Mouse (Mus musculus) liver, embryonic 14.5 days (tissue): ENCODE results near the gene Olfr56. TPM values are rescaled to one million over a fixed set of nuclear protein-coding genes. Genes with fewer than 3 reads are reported as not detected.
A peak's percentile ranks its signal among the peaks of the same experiment; 100 is the strongest.
"Not testable (repeated sequence)": the region's sequence is repeated elsewhere in the genome, so short reads cannot be mapped to it uniquely, and the experiment has no call there.

Experiments used
- ATAC-seq: fragments of 200-750 bp; cut with Nextera tagmentation; 2 replicates; pipeline ENCODE4 v1.8.0; 2017; ENCODE audit warnings: moderate number of reproducible peaks, mild to moderate bottlenecking, moderate library complexity; ENCODE audit not compliant: insufficient read depth
- DNase-seq, 3 experiments: peaks; one replicate each; pipeline ENCODE4 v3.0.0-alpha.2; 2012 to 2013; ENCODE audit warnings: low read depth in 3 of 3, low spot score in 3 of 3
- H3K27ac ChIP-seq: fragments of 300-500 bp; sonication (generic); 2 replicates; pipeline ENCODE4 v1.5.1; 2014; ENCODE audit warnings: moderate library complexity, mild to moderate bottlenecking, control low read depth, inconsistent platforms
- H3K27me3 ChIP-seq: fragments of 300-500 bp; sonication (generic); 2 replicates; pipeline ENCODE4 v1.6.1; 2014; ENCODE audit warnings: mild to moderate bottlenecking, low read length, moderate library complexity; ENCODE audit not compliant: control insufficient read depth, insufficient read depth
- H3K36me3 ChIP-seq: fragments of 300-500 bp; sonication (generic); replicated peaks from 2 replicates; pipeline ENCODE4 v1.6.1; 2014; ENCODE audit warnings: low read depth; ENCODE audit not compliant: control insufficient read depth, insufficient read depth
- H3K4me1 ChIP-seq, 2 experiments: fragments of 200-500 bp in 1 of 2; fragments of 300-500 bp in 1 of 2; sonication (generic) in 1 of 2; replicated peaks; 2 replicates each; pipeline ENCODE4 v1.6.1; 2012 to 2014; ENCODE audit warnings: antibody characterized with exemption in 1 of 2, inconsistent platforms in 1 of 2, low read length in 1 of 2; ENCODE audit not compliant: control insufficient read depth in 2 of 2, insufficient read depth in 2 of 2
- H3K4me2 ChIP-seq: fragments of 300-500 bp; sonication (generic); 2 replicates; pipeline ENCODE4 v1.6.1; 2014; ENCODE audit warnings: low read depth, mild to moderate bottlenecking, control low read depth, moderate library complexity
- H3K4me3 ChIP-seq, 2 experiments: fragments of 200-500 bp in 1 of 2; fragments of 300-500 bp in 1 of 2; sonication (generic) in 1 of 2; 2 replicates each; pipeline ENCODE4 v1.5.1; 2012 to 2014; ENCODE audit warnings: low read depth in 2 of 2, low read length in 2 of 2, mild to moderate bottlenecking in 2 of 2, control low read depth in 1 of 2, inconsistent platforms in 1 of 2, moderate library complexity in 1 of 2; ENCODE audit not compliant: insufficient read depth in 1 of 2
- H3K9ac ChIP-seq: fragments of 300-500 bp; sonication (generic); replicated peaks from 2 replicates; pipeline ENCODE4 v1.6.1; 2014; ENCODE audit warnings: mild to moderate bottlenecking, control low read depth, moderate library complexity
- H3K9me3 ChIP-seq: fragments of 300-500 bp; sonication (generic); 2 replicates; pipeline ENCODE4 v1.6.1; 2016; ENCODE audit warnings: low read length, mixed read lengths; ENCODE audit not compliant: control insufficient read depth
- CTCF ChIP-seq: IDR thresholded peaks from 2 replicates; pipeline ENCODE4 v1.5.1; 2016; ENCODE audit warnings: antibody characterized with exemption, low read depth, control low read depth
- EP300 ChIP-seq: IDR thresholded peaks from 2 replicates; pipeline ENCODE4 v1.6.1; 2016; ENCODE audit warnings: antibody characterized with exemption, low read depth
- WGBS: fragments of 180-500 bp; shearing (Covaris S2); extraction: QIAGEN DNeasy Blood & Tissue Kit; methylation state at CpG from one replicate; pipeline ENCODE4 v1.1.7; 2014; ENCODE audit not compliant: insufficient replicate concordance; 5-methylcytosine and 5-hydroxymethylcytosine counted together
- polyA plus RNA-seq, 2 experiments: library from polyadenylated mRNA; depleted of rRNA in 1 of 2; stranded (reverse) in 1 of 2; unstranded in 1 of 2; fragments of >200 nt; fragmentation: Nextera tagmentation in 1 of 2; extraction: Ambion mirVana in 1 of 2; gene quantifications; 2 replicates each; pipeline versions ENCODE4 v1.2.1 to v1.2.3; 2012 to 2014

The Olfr56 gene
- polyA plus RNA-seq, 2 experiments = 0.10 TPM; not detected in 1

DNA sequence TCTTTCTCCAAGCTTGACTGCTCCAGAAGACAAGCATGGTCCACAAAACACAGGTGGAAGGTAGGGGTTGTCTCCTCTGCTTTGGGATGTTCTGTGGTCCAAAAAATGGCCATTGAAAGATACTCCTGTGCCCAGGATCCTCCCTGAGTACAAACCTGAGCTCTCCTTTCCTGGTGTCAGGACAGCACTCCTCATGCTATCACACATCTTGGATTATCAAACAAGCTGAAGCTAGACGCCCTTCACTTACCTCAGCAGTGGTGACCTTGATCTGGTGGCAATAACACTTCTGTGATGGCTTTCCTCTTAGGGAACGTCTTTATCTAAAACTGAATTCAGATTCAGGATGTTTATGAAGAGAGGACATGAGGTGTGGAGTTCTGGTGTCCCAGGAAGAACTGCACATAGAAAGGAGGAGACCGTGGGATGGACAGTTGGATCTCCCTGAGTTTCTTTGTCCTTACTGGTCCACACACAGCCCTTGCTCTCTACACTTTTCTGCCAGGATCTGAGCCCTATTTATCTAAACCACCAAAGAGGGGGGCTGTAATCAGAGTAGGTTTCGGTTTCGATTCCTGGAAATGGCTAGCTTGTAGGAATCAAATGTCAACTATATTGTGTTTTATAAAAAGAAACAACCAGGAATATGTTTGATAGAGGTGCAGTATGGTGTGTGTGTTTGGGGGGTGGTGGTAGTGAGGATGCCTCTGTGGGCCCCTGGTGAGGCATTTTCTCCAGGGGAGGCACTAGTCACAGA is 85.2 kb downstream of the Olfr56 start, which contains the start of gene Tgtp2:
TSS of gene Tgtp2 (minus strand) at position 494 of the 757 bp plus-strand sequence.
- 42% methylated on average over 5 of the region's 5 CpGs for WGBS
- not testable (repeated sequence) for H3K4me1 ChIP-seq, H3K9me3 ChIP-seq, H3K4me2 ChIP-seq, H3K36me3 ChIP-seq, H3K27ac ChIP-seq, H3K9ac ChIP-seq, H3K4me3 ChIP-seq, DNase-seq, ATAC-seq, H3K27me3 ChIP-seq

DNA sequence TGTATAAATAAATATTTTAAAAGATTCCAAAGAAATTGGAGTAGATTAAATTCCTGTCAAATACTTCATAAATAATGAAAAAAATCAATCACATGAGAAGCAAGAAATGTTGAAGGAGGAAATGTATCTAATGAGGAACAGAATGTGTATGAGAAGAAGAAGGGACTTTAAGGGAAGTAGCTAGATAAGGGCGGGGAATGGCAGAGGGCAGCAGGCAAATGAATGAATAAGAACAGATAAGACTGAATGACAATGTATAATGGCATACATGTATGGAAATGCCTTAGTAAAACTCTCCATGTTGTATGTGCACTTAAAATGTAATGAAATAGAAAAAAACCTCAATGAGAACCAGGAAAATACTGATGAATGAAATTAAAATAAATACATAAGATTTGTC is 89.7 kb downstream of the Olfr56 start:
- TF ChIP-seq EP300 = no peak
- no peak for TF ChIP-seq CTCF
- 8% methylated on average over 1 of the region's 1 CpGs for WGBS
- DNase-seq = no peak
- no peak overlapping the region for H3K27ac ChIP-seq
- H3K4me3 ChIP-seq = no peak overlapping the region
- no peaks in the 10 kb centered on the region for H3K36me3 ChIP-seq
- H3K9ac ChIP-seq = no peak overlapping the region
- H3K9me3 ChIP-seq = no peaks in the 10 kb centered on the region
- no peaks in the 10 kb centered on the region for H3K27me3 ChIP-seq
- ATAC-seq = no peak
- H3K4me1 ChIP-seq = peaks cover 0 to 2% of the 10 kb centered on the region in 2 experiments; a peak in 1 of 4 replicates
- H3K4me2 ChIP-seq = no peak overlapping the region

DNA sequence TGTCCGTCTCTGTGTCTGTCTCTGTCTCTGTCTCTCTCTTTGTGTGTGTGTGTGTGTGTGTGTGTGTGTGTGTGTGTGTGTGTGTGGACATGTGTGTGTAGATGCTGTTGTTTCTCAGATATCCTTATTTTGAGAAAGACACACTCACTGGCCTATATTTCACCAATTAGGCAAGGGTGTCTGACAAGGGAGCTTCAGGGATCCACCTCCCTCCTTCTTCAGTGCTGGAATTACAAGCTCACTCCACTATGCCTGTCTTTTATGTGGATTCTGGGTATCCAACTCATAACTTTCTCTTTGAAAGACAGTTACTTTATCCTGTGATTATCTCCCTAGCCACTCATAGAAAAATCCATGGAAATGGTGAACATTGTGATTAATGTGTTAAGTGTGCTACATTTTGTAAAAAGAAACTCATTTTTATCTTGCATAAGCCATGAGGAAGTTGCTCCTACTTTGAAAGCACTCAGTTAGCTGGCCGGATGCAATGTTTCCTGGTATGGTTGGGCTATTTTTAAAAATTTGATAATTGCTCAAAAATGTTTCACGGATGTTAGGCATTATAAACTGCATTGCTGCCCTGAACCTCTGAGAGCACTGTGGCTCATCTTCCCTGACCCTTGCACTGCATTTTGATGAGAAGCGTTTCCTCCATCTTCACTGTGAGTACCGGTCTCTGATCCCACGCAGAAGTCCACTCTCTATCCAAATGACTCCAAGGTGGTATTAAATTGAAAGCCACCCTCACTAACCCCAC is 97.5 kb downstream of the Olfr56 start, which contains the start of gene Ifi47:
TSS of gene Ifi47 (plus strand) at position 587 of the 757 bp plus-strand sequence.
- ATAC-seq = 0 out of 2 replicates have a peak, but pooled peaks have one; percentile 31
- peaks cover 0 to 11% of the 10 kb centered on the region in 2 experiments; a peak in 2 of 4 replicates for H3K4me1 ChIP-seq
- not testable (repeated sequence) for H3K27ac ChIP-seq, H3K9me3 ChIP-seq, DNase-seq, H3K9ac ChIP-seq, H3K36me3 ChIP-seq, H3K4me3 ChIP-seq, H3K27me3 ChIP-seq
- 16% methylated on average over 6 of the region's 6 CpGs for WGBS
- H3K4me2 ChIP-seq = peak within 1 kb of the TSS; percentile 13; the same call in 1 of the 2 replicates

DNA sequence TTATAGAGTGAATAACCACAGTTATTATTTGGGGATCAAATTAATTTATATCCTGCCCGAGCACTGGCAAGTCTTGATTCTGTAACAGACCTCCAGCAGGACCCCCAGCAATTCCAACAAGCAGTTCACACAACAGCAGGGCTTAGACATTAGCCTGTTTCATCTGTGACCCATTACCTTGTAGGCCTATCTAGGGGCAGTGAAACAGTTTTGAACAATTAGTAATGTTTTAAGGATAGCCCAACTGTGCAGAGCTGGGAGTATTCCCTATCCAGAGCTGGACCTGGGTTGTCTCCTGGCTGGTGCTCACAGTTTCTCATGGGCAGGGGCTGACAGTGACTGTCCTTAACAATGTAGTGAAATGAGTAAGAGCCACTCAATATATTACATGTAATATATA is 98.3 kb downstream of the Olfr56 start:
- Histone ChIP-seq H3K9ac (no peak overlapping the region), H3K4me1 (peaks cover 5 to 18% of the 10 kb centered on the region in 2 experiments; a peak in 3 of 4 replicates), H3K4me3 (no peak overlapping the region), H3K27ac (no peak overlapping the region), H3K9me3 (no peaks in the 10 kb centered on the region), H3K36me3 (no peaks in the 10 kb centered on the region), H3K4me2 (no peak overlapping the region; the same call in 1 of the 2 replicates), H3K27me3 (no peaks in the 10 kb centered on the region)
- ATAC-seq (no peak), DNase-seq (no peak)
- no peak for TF ChIP-seq EP300
- TF ChIP-seq CTCF = no peak
- 43% methylated on average over 1 of the region's 1 CpGs for WGBS

- no peak overlapping the region for H3K27ac ChIP-seq
- peaks cover 12 to 32% of the 10 kb centered on the region in 2 experiments for H3K4me1 ChIP-seq
- H3K27me3 ChIP-seq = no peaks in the 10 kb centered on the region
- H3K36me3 ChIP-seq = no peaks in the 10 kb centered on the region
- 71% methylated on average over 3 of the region's 3 CpGs for WGBS
- no peak overlapping the region for H3K4me3 ChIP-seq
- no peak overlapping the region for H3K4me2 ChIP-seq
- ATAC-seq (no peak), DNase-seq (no peak)
- TF ChIP-seq CTCF (no peak), EP300 (no peak)
- no peak overlapping the region for H3K9ac ChIP-seq
- no peaks in the 10 kb centered on the region for H3K9me3 ChIP-seq
These were observed 100.0 kb downstream of the Olfr56 start for GRCm38 (mm10) chr11:49078719-49079118.
